Mouse (Mus musculus): ENCODE measurements around the gene Map3k14.

DNA sequence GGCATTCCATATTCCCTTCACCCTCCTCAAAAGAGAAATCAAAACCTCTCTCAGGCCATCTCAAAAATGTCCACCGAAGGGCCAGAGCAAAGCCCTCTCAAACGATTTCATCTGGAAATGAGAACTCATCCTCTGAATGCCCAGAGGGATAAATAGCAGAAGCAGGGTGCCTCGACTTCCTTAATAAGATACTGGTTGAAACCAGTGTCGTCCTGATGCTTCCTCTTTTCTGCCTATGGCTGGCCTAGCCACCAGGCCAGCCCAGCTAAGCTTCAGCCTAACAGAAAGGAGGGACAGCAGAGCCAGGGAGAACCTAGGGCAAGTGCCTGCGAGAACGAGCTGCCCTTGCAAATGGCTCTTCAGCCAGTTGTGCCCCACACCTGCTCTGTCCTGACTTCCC, 17.8 kb downstream of the Map3k14 start:
- TF ChIP-seq EP300 (IDR thresholded peaks at IDR 0.05; ENCODE audit: low read depth) (no peak), CTCF (IDR thresholded peaks at IDR 0.05; ENCODE audit: low read depth) (no peak)
